Mouse (Mus musculus) right cerebral cortex, postnatal 10 days (tissue): ENCODE results near the gene 2900026A02Rik.

Experiments
- DNase-seq, 2 experiments: peaks; one replicate each; pipeline ENCODE4 v3.0.0; 2021; ENCODE audit warnings: low spot score in 2 of 2

The 2900026A02Rik gene

GRCm38 (mm10) chr5:113045511-113046273 is 175.3 kb downstream of the 2900026A02Rik start:
- DNase-seq = peak; percentile 76 to 86

DNA sequence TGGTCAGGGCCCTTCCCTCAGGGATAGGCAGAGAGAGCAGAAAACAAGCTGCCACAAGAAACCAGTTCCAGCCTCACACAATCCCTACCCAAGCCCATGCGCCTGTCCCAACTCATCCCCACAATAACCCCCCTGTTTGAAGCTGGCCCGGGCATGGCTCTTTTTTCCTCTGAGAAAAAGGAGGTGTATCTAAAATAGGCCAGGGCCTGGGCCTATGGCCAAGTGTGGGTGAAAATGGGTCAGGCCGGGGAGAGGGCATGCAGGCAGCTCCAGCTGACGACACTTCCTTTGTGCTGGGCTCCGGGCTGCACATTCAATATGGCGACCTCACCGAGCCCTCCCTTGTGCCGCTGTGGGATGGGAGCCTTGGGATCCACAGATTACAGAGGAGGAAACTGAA is 177.5 kb downstream of the 2900026A02Rik start:
- peak; percentile 82 to 86 for DNase-seq

DNA sequence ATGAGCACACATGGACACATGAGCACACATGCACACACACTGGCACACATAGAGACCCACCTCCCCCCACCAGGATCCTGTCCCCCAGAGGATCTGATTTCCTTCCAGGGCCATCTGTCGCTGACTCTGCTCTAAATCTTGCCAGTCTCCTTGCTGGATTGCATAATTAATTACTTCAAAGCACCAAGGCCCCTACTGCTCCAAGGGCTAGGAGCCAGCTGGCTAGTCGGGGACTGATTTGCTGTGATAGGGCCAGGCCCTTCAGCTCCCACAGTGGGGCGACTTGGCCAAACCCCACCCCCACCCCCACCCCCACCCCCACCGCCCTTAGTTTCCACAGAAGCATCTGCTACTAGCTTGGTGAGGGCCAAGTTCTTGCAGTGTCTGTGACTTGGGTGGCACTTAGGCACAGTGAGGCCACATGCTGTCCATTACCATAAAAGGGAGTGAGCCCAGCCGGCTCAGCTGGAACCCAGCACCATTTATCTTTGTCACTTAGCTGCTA is 179.4 kb downstream of the 2900026A02Rik start:
- peak; percentile 89 to 92 for DNase-seq

GRCm38 (mm10) chr5:113040776-113041175 is 180.3 kb downstream of the 2900026A02Rik start:
- DNase-seq = peak; percentile 58 to 60

DNA sequence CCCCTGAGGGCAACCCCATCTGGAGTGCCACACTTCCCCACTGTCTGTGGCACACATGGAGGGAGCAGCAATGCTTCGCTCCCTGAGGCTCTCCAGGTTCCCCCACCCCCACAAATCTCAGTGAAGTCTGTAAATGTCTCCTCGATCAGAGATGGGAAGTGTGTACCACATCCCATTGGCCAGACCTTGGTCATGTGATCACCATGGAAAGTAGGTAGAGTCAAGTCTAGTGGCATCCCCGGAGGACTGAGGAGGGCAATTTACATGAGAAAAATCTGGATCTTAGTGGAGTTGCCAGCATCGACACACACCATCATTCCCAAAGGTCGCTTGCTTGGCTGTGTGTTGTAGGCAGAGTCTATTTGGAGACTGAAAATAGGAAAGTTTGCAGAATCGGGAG is 182.4 kb downstream of the 2900026A02Rik start:
- DNase-seq = peak in 1 of 2 experiments; percentile 41
